Mouse (Mus musculus) midbrain, embryonic 14.5 days (tissue): ENCODE data around the gene Rsph1. TPM values are rescaled to one million over a fixed set of nuclear protein-coding genes. Genes with fewer than 3 reads are reported as not detected.
A peak's percentile ranks its signal among the peaks of the same experiment; 100 is the strongest.

Experiments
- ATAC-seq: fragments of 200-750 bp; cut with Nextera tagmentation; 2 replicates; pipeline ENCODE4 v1.8.0; 2017; ENCODE audit warnings: moderate number of reproducible peaks, moderate library complexity; ENCODE audit not compliant: low FRiP score, low TSS enrichment
- DNase-seq: peaks from one replicate; pipeline ENCODE4 v3.0.0-alpha.2; 2015
- H3K27ac ChIP-seq: fragments of 300-500 bp; sonication (generic); replicated peaks from 2 replicates; pipeline ENCODE4 v1.5.1; 2014; ENCODE audit warnings: mild to moderate bottlenecking, low read depth, low read length, moderate library complexity
- H3K27me3 ChIP-seq: fragments of 300-500 bp; sonication (generic); 2 replicates; pipeline ENCODE4 v1.6.1; 2014; ENCODE audit warnings: low read length, control low read depth, mixed read lengths; ENCODE audit not compliant: control insufficient read depth, insufficient read depth
- H3K36me3 ChIP-seq: fragments of 300-500 bp; sonication (generic); 2 replicates; pipeline ENCODE4 v1.6.1; 2014; ENCODE audit warnings: low read length, control low read depth; ENCODE audit not compliant: control insufficient read depth, insufficient read depth
- H3K4me1 ChIP-seq: fragments of 300-500 bp; sonication (generic); 2 replicates; pipeline ENCODE4 v1.6.1; 2014; ENCODE audit warnings: mild to moderate bottlenecking, antibody characterized with exemption, low read length, control low read depth; ENCODE audit not compliant: control insufficient read depth, insufficient read depth
- H3K4me2 ChIP-seq: fragments of 300-500 bp; sonication (generic); 2 replicates; pipeline ENCODE4 v1.6.1; 2014; ENCODE audit warnings: mild to moderate bottlenecking, low read length, moderate library complexity
- H3K4me3 ChIP-seq: fragments of 300-500 bp; sonication (generic); replicated peaks from 2 replicates; pipeline ENCODE4 v1.5.1; 2014; ENCODE audit warnings: low read depth, low read length
- H3K9ac ChIP-seq: fragments of 300-500 bp; sonication (generic); replicated peaks from 2 replicates; pipeline ENCODE4 v1.6.1; 2014; ENCODE audit warnings: mild to moderate bottlenecking, low read length, moderate library complexity
- H3K9me3 ChIP-seq: fragments of 300-500 bp; sonication (generic); 2 replicates; pipeline ENCODE4 v1.6.1; 2016; ENCODE audit warnings: low read length, control low read depth, mixed read lengths; ENCODE audit not compliant: control insufficient read depth
- WGBS: fragments of 180-500 bp; shearing (Covaris S2); extraction: QIAGEN DNeasy Blood & Tissue Kit; methylation state at CpG from one replicate; pipeline ENCODE4 v1.1.7; 2014; 5-methylcytosine and 5-hydroxymethylcytosine counted together
- polyA plus RNA-seq: library from polyadenylated mRNA; unstranded; fragments of >200 nt; fragmentation: Nextera tagmentation; extraction: Ambion mirVana; gene quantifications from 2 replicates; pipeline ENCODE4 v1.2.1, GENCODE M21; 2014

Rsph1 gene
- polyA plus RNA-seq, 1 experiment from 2014 or later, result 1.5 TPM

DNA sequence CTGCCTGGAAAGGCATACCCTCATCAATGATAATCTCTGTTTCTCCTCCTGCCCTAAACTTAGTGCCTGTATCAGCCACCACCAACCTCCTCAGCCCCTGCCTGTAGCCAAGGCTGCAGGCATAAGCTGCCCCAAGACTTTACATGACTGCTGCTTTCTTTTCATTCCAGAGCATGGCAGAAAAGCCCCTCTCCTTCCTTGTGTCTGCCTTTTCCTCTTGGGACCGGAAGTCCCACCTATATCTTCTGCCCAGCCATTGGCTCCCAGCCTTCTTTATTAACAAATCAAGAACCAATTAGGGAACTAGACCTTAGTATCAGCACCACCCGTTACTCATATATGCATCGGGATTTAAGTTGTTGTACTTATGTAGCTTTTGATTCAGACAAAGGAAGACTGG lies 10.0 kb upstream of the Rsph1 start:
- Histone ChIP-seq H3K9me3 (no peaks in the 10 kb centered on the region), H3K4me2 (no peak overlapping the region), H3K4me1 (0 out of 2 replicates have a peak, but pooled peaks cover 4% of the 10 kb centered on the region), H3K4me3 (no peak overlapping the region), H3K36me3 (no peaks in the 10 kb centered on the region), H3K27me3 (no peaks in the 10 kb centered on the region; the same call in 1 of the 2 replicates), H3K9ac (no peak overlapping the region), H3K27ac (no peak overlapping the region)
- WGBS, result 88% methylated on average over 3 of the region's 3 CpGs
- ATAC-seq, result no peak
- DNase-seq, result no peak

- H3K27me3 ChIP-seq, result no peaks in the 10 kb centered on the region; the same call in 1 of the 2 replicates
- 0 out of 2 replicates have a peak, but pooled peaks cover 4% of the 10 kb centered on the region for H3K4me1 ChIP-seq
- H3K4me2 ChIP-seq, result no peak within 1 kb of the TSS
- ATAC-seq (no peak), DNase-seq (no peak)
- 95% methylated on average over 1 of the region's 1 CpGs for WGBS
- H3K4me3 ChIP-seq, result no peak within 1 kb of the TSS
- H3K36me3 ChIP-seq, result no peaks in the 10 kb centered on the region
- no peak within 1 kb of the TSS for H3K27ac ChIP-seq
- no peaks in the 10 kb centered on the region for H3K9me3 ChIP-seq
- H3K9ac ChIP-seq, result no peak within 1 kb of the TSS
Measured at GRCm38 (mm10) chr17:31286492-31286891, 9.3 kb upstream of the Rsph1 start, which contains the start of gene Slc37a1. Gene Slc37a1, plus strand, starts transcription at chr17:31286792.

GRCm38 (mm10) chr17:31285867-31286266 lies 8.7 kb upstream of the Rsph1 start:
- 0 out of 2 replicates have a peak, but pooled peaks cover 4% of the 10 kb centered on the region for H3K4me1 ChIP-seq
- H3K27me3 ChIP-seq, result no peaks in the 10 kb centered on the region; the same call in 1 of the 2 replicates
- H3K9me3 ChIP-seq, result no peaks in the 10 kb centered on the region
- 80% methylated on average over 2 of the region's 2 CpGs for WGBS
- no peak overlapping the region for H3K9ac ChIP-seq
- no peak overlapping the region for H3K4me3 ChIP-seq
- no peak overlapping the region for H3K27ac ChIP-seq
- no peak overlapping the region for H3K4me2 ChIP-seq
- no peaks in the 10 kb centered on the region for H3K36me3 ChIP-seq
- DNase-seq (no peak), ATAC-seq (no peak)

GRCm38 (mm10) chr17:31282687-31283053 lies 5.5 kb upstream of the Rsph1 start:
- no peak overlapping the region for H3K27ac ChIP-seq
- 8% methylated on average over 7 of the region's 7 CpGs for WGBS
- H3K4me3 ChIP-seq, result no peak overlapping the region
- H3K9me3 ChIP-seq, result no peaks in the 10 kb centered on the region
- 0 out of 2 replicates have a peak, but pooled peaks cover 4% of the 10 kb centered on the region for H3K4me1 ChIP-seq
- no peaks in the 10 kb centered on the region for H3K36me3 ChIP-seq
- H3K27me3 ChIP-seq, result no peaks in the 10 kb centered on the region; the same call in 1 of the 2 replicates
- ATAC-seq, result no peak
- DNase-seq, result peak; percentile 40
- H3K9ac ChIP-seq, result no peak overlapping the region
- peak overlapping the region; percentile 17; the same call in 1 of the 2 replicates for H3K4me2 ChIP-seq

GRCm38 (mm10) chr17:31281830-31282686 lies 4.9 kb upstream of the Rsph1 start:
- H3K4me2 ChIP-seq, result peak overlapping the region; percentile 17; the same call in 1 of the 2 replicates
- H3K27me3 ChIP-seq, result no peaks in the 10 kb centered on the region
- H3K4me1 ChIP-seq, result 0 out of 2 replicates have a peak, but pooled peaks cover 4% of the 10 kb centered on the region
- no peak overlapping the region for H3K9ac ChIP-seq
- no peaks in the 10 kb centered on the region for H3K9me3 ChIP-seq
- ATAC-seq (no peak), DNase-seq (peak; percentile 48)
- H3K36me3 ChIP-seq, result no peaks in the 10 kb centered on the region
- H3K4me3 ChIP-seq, result no peak overlapping the region
- no peak overlapping the region for H3K27ac ChIP-seq
- WGBS, result 30% methylated on average over 19 of the region's 19 CpGs

DNA sequence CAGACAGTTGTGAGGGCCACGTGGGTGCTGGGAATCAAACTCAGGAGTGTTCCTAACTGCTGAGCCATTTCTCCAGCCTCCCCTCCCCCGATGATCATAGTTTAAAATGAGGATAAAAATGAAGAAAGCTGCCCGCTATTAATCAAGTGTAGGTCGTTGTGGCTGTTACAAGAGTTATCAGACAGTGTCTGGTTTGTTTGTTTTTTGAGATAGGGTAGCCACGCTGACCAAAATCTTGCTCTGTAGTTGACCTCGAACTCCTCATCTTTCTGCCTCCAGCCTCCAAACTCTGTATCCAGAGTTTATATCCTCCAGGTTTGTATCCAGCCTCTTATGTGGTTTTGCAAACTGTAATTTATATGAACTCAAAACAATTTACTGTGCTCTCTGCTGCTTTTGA lies 3.1 kb upstream of the Rsph1 start:
- no peak overlapping the region for H3K27ac ChIP-seq
- DNase-seq, result no peak

DNA sequence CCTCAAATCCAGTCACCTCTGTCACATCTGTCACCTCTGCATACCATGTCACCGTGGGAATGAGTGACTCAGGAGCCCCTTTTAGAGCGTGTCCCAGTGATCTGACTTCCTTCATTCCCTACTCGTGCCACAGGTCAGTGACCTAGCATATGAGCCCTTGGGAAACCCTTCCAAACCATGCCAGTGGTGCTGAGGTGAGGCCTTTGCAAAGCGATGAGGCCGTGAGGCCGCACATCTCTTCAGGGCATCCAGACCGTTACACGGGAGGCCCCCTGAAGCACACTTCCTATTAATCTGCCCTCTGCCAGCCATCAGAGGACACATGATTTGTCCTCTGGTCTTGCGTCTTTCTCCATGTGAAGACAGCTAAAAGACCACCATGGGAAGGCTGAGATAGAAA lies 2.4 kb upstream of the Rsph1 start:
- no peak overlapping the region for H3K4me2 ChIP-seq

More for the DNA sequence above, 3.1 kb upstream of the Rsph1 start:
- ATAC-seq, result no peak
- Histone ChIP-seq H3K36me3 (no peaks in the 10 kb centered on the region), H3K9me3 (no peaks in the 10 kb centered on the region), H3K4me1 (0 out of 2 replicates have a peak, but pooled peaks cover 12% of the 10 kb centered on the region), H3K4me2 (no peak overlapping the region), H3K4me3 (no peak overlapping the region), H3K9ac (no peak overlapping the region), H3K27me3 (no peaks in the 10 kb centered on the region)
- 85% methylated on average over 6 of the region's 6 CpGs for WGBS

DNA sequence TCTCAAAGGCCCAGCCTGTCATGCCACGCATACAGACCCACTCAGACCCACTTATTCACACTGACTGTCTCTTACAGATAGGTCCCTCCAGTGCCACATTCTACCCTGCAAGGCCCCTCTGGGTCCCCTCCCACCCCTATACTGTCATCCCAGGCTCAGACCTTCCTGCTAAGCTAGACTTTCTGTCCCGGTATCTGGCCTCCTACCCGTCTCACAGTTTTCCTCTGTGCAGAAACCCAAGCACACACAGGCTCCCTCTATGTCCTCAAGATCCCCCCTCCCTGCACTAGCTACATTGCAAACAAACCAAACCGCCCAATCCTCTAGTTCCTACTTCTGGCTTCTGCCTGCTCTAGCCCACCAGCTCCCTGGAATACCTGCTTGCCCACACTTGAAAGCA lies 748 bp upstream of the Rsph1 start:
- H3K36me3 ChIP-seq, result no peaks in the 10 kb centered on the region
- 0 out of 2 replicates have a peak, but pooled peaks cover 12% of the 10 kb centered on the region for H3K4me1 ChIP-seq
- no peak overlapping the region for H3K9ac ChIP-seq
- H3K27ac ChIP-seq, result no peak overlapping the region
- ATAC-seq, result no peak
- H3K4me2 ChIP-seq, result no peak overlapping the region
- H3K4me3 ChIP-seq, result no peak overlapping the region
- no peak for DNase-seq
- 82% methylated on average over 4 of the region's 4 CpGs for WGBS
- H3K27me3 ChIP-seq, result no peaks in the 10 kb centered on the region
- H3K9me3 ChIP-seq, result no peaks in the 10 kb centered on the region

More for the DNA sequence above, 2.4 kb upstream of the Rsph1 start:
- DNase-seq, result no peak
- H3K27ac ChIP-seq, result no peak overlapping the region
- H3K4me3 ChIP-seq, result no peak overlapping the region
- WGBS, result 88% methylated on average over 9 of the region's 9 CpGs
- H3K9me3 ChIP-seq, result no peaks in the 10 kb centered on the region
- no peaks in the 10 kb centered on the region for H3K27me3 ChIP-seq
- no peak overlapping the region for H3K9ac ChIP-seq
- no peak for ATAC-seq
- 0 out of 2 replicates have a peak, but pooled peaks cover 12% of the 10 kb centered on the region for H3K4me1 ChIP-seq
- H3K36me3 ChIP-seq, result no peaks in the 10 kb centered on the region
